8 mouse cellular contexts compared by ENCODE assay signal in genomic region chr2:138256411-138256810, GRCm38 (mm10). TPM values are rescaled to one million over a fixed set of nuclear protein-coding genes. Genes with fewer than 3 reads are reported as not detected.
DNase-seq lines count a peak whose midpoint lies in the region; ATAC-seq and TF ChIP-seq lines count a peak whose summit lies in the region.

Gene Btbd3 (plus strand): TSS chr2:138256565.

- peak within 1 kb of the TSS; percentile 91 for H3K4me3 ChIP-seq in gastrocnemius, adult 2 months
- H3K4me3 ChIP-seq in hindbrain, embryonic 15.5 days, result peak within 1 kb of the TSS; percentile 84

- H3K36me3 ChIP-seq in hindbrain, embryonic 15.5 days, result no peaks in the 10 kb centered on the region

- no peaks in the 10 kb centered on the region for H3K9me3 ChIP-seq in hindbrain, embryonic 15.5 days

- H3K27me3 ChIP-seq in hindbrain, embryonic 15.5 days, result no peaks in the 10 kb centered on the region

- H3K9ac ChIP-seq in hindbrain, embryonic 15.5 days, result peak within 1 kb of the TSS; percentile 86

- H3K4me2 ChIP-seq in hindbrain, embryonic 15.5 days, result peak within 1 kb of the TSS; percentile 68

- H3K4me1 ChIP-seq in hindbrain, embryonic 15.5 days (replicated peaks), result peaks cover 33% of the 10 kb centered on the region

- peak; percentile 99 for ATAC-seq in hindbrain, embryonic 15.5 days (ENCODE audit: low FRiP score, low read depth)

- WGBS in hindbrain, embryonic 15.5 days, result under 1% methylated on average over 38 of the region's 39 CpGs

- peak within 1 kb of the TSS; percentile 96 for H3K27ac ChIP-seq in gastrocnemius, adult 2 months
- peak within 1 kb of the TSS; percentile 93 for H3K27ac ChIP-seq in hindbrain, embryonic 15.5 days (replicated peaks)

- DNase-seq in WW6 (ENCODE audit: low read depth, low spot score), result peak; percentile 68
- peak; percentile 91 to 96 for DNase-seq in cerebellum, postnatal 36 days
- DNase-seq in gastrocnemius, adult 2 months, result peak; percentile 97
- DNase-seq in left cerebral cortex, adult 18-20 months (ENCODE audit: low spot score in 2 of 2), result peak; percentile 91 to 95
- peak; percentile 96 for DNase-seq in lung, postnatal 36 days
- DNase-seq in right cerebral cortex, adult 18-20 months, result peak; percentile 95
- DNase-seq in urinary bladder, postnatal 14 days (ENCODE audit: low spot score), result peak; percentile 94

- no peak for TF ChIP-seq CTCF in gastrocnemius, adult 2 months (IDR thresholded peaks at IDR 0.05)

- intact Hi-C loops in gastrocnemius, adult 2 months (cut with DNase I), result loop anchor here (2.0 kb wide), 1 partner anchor 22 kb away; no protein-coding TSS in a partner anchor

RNA-seq across cellular contexts. Expression of gene Btbd3, which starts in this region (rescaled TPM):
- 1 to 10 TPM; 8.4 to 9.7 TPM for total RNA-seq in gastrocnemius, adult 2 months (2021)
- 25.9 and 36.7 TPM in 2 replicates for polyA plus RNA-seq in hindbrain, embryonic 15.5 days (2015; fragmentation: Nextera tagmentation; extraction: Ambion mirVana)
- total RNA-seq in left cerebral cortex, adult 18-20 months (2021), result 100 to 1,000 TPM; 145 to 160 TPM

Comparison
In these comparisons a context has a peak if more than half of its experiments do, and no peak if none do; other contexts are left out.
1. Peak in every context shown above with its lines: DNase-seq, ATAC-seq, H3K4me3 ChIP-seq and H3K27ac ChIP-seq.
2. RNA of gene Btbd3 (total RNA-seq): 145 to 160 TPM in left cerebral cortex, adult 18-20 months; 8.4 to 9.7 TPM in gastrocnemius, adult 2 months; every median in the first group is over 10 times any median in the second.